Mouse (Mus musculus) forebrain, postnatal 0 days (tissue): Measurements from ENCODE around the gene Rsu1. TPM values are rescaled to one million over a fixed set of nuclear protein-coding genes. Genes with fewer than 3 reads are reported as not detected.
A peak's percentile ranks its signal among the peaks of the same experiment; 100 is the strongest.

ENCODE experiments used
- ATAC-seq: fragments of 200-750 bp; cut with Nextera tagmentation; 2 replicates; pipeline ENCODE4 v1.8.0; 2017; ENCODE audit warnings: mild to moderate bottlenecking, moderate library complexity
- DNase-seq: peaks from one replicate; pipeline ENCODE4 v3.0.0-alpha.2; 2015
- H3K27ac ChIP-seq: fragments of 300-500 bp; sonication (generic); 2 replicates; pipeline ENCODE4 v1.5.1; 2014; ENCODE audit warnings: low read depth, mild to moderate bottlenecking, antibody characterized with exemption, low read length, moderate library complexity, mixed read lengths
- H3K27me3 ChIP-seq: fragments of 300-500 bp; sonication (generic); 2 replicates; pipeline ENCODE4 v1.6.1; 2014; ENCODE audit warnings: mild to moderate bottlenecking, low read length, mixed read lengths; ENCODE audit not compliant: insufficient read depth
- H3K36me3 ChIP-seq: fragments of 300-500 bp; sonication (generic); 2 replicates; pipeline ENCODE4 v1.6.1; 2014; ENCODE audit warnings: mild to moderate bottlenecking, moderate library complexity; ENCODE audit not compliant: insufficient read depth
- H3K4me1 ChIP-seq: fragments of 300-500 bp; sonication (generic); 2 replicates; pipeline ENCODE4 v1.6.1; 2014; ENCODE audit warnings: antibody characterized with exemption; ENCODE audit not compliant: insufficient read depth
- H3K4me2 ChIP-seq: fragments of 300-500 bp; sonication (generic); 2 replicates; pipeline ENCODE4 v1.6.1; 2014; ENCODE audit warnings: low read depth, mild to moderate bottlenecking, moderate library complexity
- H3K4me3 ChIP-seq: fragments of 300-500 bp; sonication (generic); 2 replicates; pipeline ENCODE4 v1.5.1; 2014; ENCODE audit warnings: low read depth, low read length, mixed read lengths
- H3K9ac ChIP-seq: fragments of 300-500 bp; sonication (generic); 2 replicates; pipeline ENCODE4 v1.6.1; 2014; ENCODE audit warnings: mild to moderate bottlenecking
- H3K9me3 ChIP-seq: fragments of 300-500 bp; sonication (generic); 2 replicates; pipeline ENCODE4 v1.6.1; 2016; ENCODE audit warnings: low read length
- CTCF ChIP-seq: sonication (generic); IDR thresholded peaks from 2 replicates; pipeline ENCODE4 v1.5.1; 2016; ENCODE audit warnings: antibody characterized with exemption, control low read depth, low read depth
- WGBS: fragments of 180-500 bp; shearing (Covaris S2); extraction: QIAGEN DNeasy Blood & Tissue Kit; methylation state at CpG from one replicate; pipeline ENCODE4 v1.1.7; 2014; 5-methylcytosine and 5-hydroxymethylcytosine counted together
- polyA plus RNA-seq: library from polyadenylated mRNA; unstranded; fragments of >200 nt; fragmentation: Nextera tagmentation; extraction: Ambion mirVana; gene quantifications from 2 replicates; pipeline ENCODE4 v1.2.1, GENCODE M21; 2015
- total RNA-seq: library from RNA; depleted of rRNA; stranded (reverse); fragments of >200 nt; gene quantifications from 2 replicates; pipeline ENCODE4 v1.2.3, GENCODE M21; 2014

Gene Rsu1
- total and polyA plus RNA-seq, 2 experiments from 2014 or later, result 58.3 to 73.8 TPM

DNA sequence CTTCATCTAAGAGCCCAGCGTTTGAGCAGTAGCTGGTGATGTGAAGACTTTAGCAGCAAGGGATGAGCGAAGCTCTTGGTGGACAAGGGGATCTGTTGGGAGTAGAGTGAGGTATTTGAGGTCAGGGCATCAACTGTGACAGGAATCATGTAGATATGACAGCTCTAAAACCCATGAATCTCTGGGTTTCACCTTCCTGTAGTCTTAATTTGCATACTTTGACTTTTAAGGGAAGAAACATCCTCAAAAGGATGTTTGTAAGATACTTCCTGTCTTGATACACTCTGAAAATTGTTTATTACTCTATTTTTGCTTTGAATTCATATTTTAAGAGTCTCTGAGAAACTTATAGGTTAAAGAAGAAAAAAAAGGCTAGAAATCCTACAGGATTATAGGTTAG is 183.4 kb downstream of the Rsu1 start:
- no peak overlapping the region for H3K9ac ChIP-seq
- H3K4me1 ChIP-seq, result no peaks in the 10 kb centered on the region
- no peak overlapping the region for H3K4me3 ChIP-seq
- no peak for ATAC-seq
- no peak for TF ChIP-seq CTCF
- no peak overlapping the region for H3K27ac ChIP-seq
- no peak for DNase-seq
- H3K36me3 ChIP-seq, result no peaks in the 10 kb centered on the region
- WGBS, result 95% methylated on average over 2 of the region's 2 CpGs
- no peaks in the 10 kb centered on the region for H3K27me3 ChIP-seq
- no peak overlapping the region for H3K4me2 ChIP-seq
- no peaks in the 10 kb centered on the region for H3K9me3 ChIP-seq

DNA sequence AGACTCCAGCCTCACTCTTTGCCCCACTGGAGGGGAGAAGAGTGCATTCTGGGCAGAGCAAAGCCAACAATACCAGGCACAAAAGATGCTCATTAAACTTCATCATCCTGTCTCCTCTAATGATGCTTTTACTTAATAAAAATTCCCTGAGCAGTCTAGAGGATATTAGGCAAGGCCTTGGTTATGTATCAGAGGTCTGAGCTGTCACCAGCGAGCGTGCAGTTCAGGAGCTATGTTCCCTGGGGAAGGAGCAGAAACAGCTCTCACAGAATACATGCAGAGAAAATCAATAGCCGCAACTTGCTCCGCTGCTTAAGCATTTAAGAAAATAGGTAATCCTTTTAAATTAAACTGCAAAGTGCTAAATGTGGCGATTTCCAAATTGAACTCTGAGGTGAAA is 187.0 kb downstream of the Rsu1 start:
- 30% methylated on average over 5 of the region's 5 CpGs for WGBS
- DNase-seq, result no peak
- H3K9me3 ChIP-seq, result no peaks in the 10 kb centered on the region

DNA sequence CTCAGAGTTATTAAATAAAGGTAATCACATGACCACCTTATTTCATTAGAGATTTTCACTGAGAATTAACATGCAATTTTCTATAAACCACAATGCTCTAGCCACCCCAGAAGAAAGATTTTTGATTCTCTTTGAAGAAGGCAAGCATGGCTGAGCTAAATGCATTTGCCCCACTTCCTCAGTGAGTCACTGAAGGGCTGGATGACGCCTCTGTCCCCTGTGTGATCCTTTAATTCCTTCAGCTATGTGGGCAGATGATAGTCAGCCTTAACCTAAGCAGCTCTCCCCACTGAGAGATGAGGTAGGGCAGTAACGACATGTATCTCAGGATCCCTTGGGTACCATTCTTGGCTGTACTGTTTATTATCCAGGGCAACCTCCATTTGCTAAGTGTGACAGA is 190.7 kb downstream of the Rsu1 start:
- H3K9ac ChIP-seq, result no peak overlapping the region
- DNase-seq (no peak), ATAC-seq (no peak)
- H3K4me3 ChIP-seq, result no peak overlapping the region
- no peaks in the 10 kb centered on the region for H3K9me3 ChIP-seq
- H3K36me3 ChIP-seq, result no peaks in the 10 kb centered on the region
- no peak overlapping the region for H3K4me2 ChIP-seq
- whole genome bisulfite sequencing, result 83% methylated on average over 2 of the region's 2 CpGs
- no peak for TF ChIP-seq CTCF
- H3K4me1 ChIP-seq, result no peaks in the 10 kb centered on the region
- H3K27ac ChIP-seq, result no peak overlapping the region
- no peaks in the 10 kb centered on the region for H3K27me3 ChIP-seq

More for the DNA sequence above, 187.0 kb downstream of the Rsu1 start:
- H3K9ac ChIP-seq, result no peak overlapping the region
- H3K27me3 ChIP-seq, result no peaks in the 10 kb centered on the region
- H3K36me3 ChIP-seq, result no peaks in the 10 kb centered on the region
- no peak overlapping the region for H3K4me3 ChIP-seq
- no peak overlapping the region for H3K27ac ChIP-seq
- no peaks in the 10 kb centered on the region for H3K4me1 ChIP-seq
- TF ChIP-seq CTCF, result no peak
- no peak for ATAC-seq
- no peak overlapping the region for H3K4me2 ChIP-seq

DNA sequence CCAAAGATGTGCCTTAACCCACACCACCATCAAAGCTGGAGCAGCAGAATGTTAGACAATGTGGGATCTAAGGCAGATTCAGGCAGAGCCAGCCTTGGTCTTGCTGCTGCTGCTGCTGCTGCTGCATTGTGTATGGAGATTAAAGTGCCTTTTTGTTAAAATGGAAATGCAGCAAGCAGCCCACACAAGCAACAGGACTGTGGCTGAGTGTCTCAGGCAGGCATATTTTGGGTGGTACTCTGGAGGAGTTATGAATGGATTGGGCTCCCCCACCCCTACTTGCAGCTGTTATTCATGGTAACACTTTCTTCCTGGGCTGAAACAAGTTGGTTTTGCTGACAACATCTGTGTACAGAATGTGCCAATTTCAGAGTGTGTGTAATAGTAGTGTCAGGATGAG is 199.0 kb downstream of the Rsu1 start:
- Histone ChIP-seq H3K9me3 (no peaks in the 10 kb centered on the region), H3K36me3 (peaks cover 4% of the 10 kb centered on the region; the same call in 1 of the 2 replicates), H3K4me3 (no peak overlapping the region), H3K27me3 (no peaks in the 10 kb centered on the region), H3K4me2 (no peak overlapping the region), H3K27ac (no peak overlapping the region), H3K4me1 (no peaks in the 10 kb centered on the region), H3K9ac (no peak overlapping the region)
- DNase-seq (no peak), ATAC-seq (peak; percentile 45)
- no peak for TF ChIP-seq CTCF

DNA sequence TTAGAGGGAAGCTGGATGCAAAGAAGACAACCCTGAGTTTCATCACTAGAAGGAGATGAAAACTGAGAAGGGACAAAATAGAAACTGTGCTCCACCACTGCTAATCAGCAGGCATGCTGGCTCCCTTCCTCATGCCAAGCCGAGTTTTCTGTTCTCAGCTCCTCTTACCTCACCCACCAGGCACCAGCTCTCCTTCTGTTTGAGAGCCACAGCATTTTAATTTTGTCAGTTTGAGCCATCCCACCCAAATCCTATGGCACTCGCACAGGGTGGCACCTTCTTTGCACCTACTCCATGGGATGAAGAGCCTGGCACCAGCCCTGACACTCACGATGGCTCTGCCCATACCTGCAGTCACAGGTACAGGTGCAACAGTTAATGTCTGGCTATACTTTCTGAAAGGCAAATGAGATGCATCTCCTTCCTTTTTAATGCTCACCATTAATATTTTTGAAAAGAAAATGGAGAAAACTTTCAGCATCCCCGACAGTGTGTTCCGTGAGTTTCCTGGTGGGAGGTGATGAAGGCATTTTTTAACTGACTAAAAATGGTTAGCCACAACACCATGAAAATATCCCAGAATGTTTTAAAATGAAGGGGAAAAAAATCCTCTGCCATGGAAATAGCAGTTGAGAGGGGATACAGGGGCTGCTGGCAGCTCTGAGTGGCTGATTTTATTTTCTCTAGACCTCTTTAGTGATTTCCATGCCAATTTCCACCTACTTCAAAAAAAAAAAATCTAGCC is 210.6 kb downstream of the Rsu1 start:
- no peak overlapping the region for H3K9ac ChIP-seq
- H3K27ac ChIP-seq, result no peak overlapping the region
- TF ChIP-seq CTCF, result no peak
- no peaks in the 10 kb centered on the region for H3K9me3 ChIP-seq
- H3K27me3 ChIP-seq, result no peaks in the 10 kb centered on the region
- DNase-seq (no peak), ATAC-seq (no peak)
- no peak overlapping the region for H3K4me2 ChIP-seq
- no peaks in the 10 kb centered on the region for H3K36me3 ChIP-seq
- H3K4me3 ChIP-seq, result no peak overlapping the region
- H3K4me1 ChIP-seq, result no peaks in the 10 kb centered on the region
- WGBS, result 88% methylated on average over 5 of the region's 5 CpGs

GRCm38 (mm10) chr2:13048649-13049048 is 222.6 kb downstream of the Rsu1 start:
- no peak overlapping the region for H3K4me2 ChIP-seq
- H3K27ac ChIP-seq, result no peak overlapping the region
- no peak for DNase-seq
- no peaks in the 10 kb centered on the region for H3K27me3 ChIP-seq
- H3K9ac ChIP-seq, result no peak overlapping the region
- no peak overlapping the region for H3K4me3 ChIP-seq
- no peaks in the 10 kb centered on the region for H3K36me3 ChIP-seq
- no peak for ATAC-seq
- H3K4me1 ChIP-seq, result no peaks in the 10 kb centered on the region
- WGBS, result 88% methylated on average over 6 of the region's 6 CpGs
- no peak for TF ChIP-seq CTCF
- no peaks in the 10 kb centered on the region for H3K9me3 ChIP-seq

DNA sequence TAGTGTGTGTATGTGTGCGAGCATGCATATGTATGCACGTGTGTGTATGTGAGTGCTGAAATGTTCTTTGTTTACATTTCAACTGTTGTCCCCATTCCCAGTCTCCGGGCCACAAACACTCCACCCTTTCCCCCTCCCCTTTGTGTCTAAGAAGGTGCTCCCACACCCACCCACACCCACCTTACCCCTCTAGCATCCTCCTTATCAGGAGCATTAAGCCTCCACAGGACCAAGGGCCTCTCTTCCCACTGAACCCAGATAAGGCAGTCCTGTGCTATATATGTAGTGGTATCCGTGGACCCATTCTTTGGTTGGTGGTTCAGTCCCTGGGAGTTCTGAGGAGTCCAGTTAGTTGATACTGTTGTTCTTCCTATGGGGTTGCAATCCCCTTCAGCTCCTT is 226.7 kb downstream of the Rsu1 start:
- H3K4me1 ChIP-seq, result no peaks in the 10 kb centered on the region
- no peak overlapping the region for H3K9ac ChIP-seq
- no peaks in the 10 kb centered on the region for H3K27me3 ChIP-seq
- H3K27ac ChIP-seq, result no peak overlapping the region
- ATAC-seq (no peak), DNase-seq (no peak)
- no peak for TF ChIP-seq CTCF
- H3K4me3 ChIP-seq, result no peak overlapping the region
- WGBS, result 94% methylated on average over 4 of the region's 4 CpGs
- no peaks in the 10 kb centered on the region for H3K36me3 ChIP-seq
- H3K9me3 ChIP-seq, result no peaks in the 10 kb centered on the region
- no peak overlapping the region for H3K4me2 ChIP-seq
